Mouse (Mus musculus) limb, embryonic 12.5 days (tissue): Measurements from ENCODE around the gene Plekha7. TPM values are rescaled to one million over a fixed set of nuclear protein-coding genes. Genes with fewer than 3 reads are reported as not detected.

ENCODE experiments used
- ATAC-seq: fragments of 200-750 bp; cut with Nextera tagmentation; 2 replicates; pipeline ENCODE4 v1.8.0; 2017; ENCODE audit warnings: low read depth, moderate TSS enrichment; ENCODE audit not compliant: insufficient number of reproducible peaks, insufficient read depth, low FRiP score, low TSS enrichment
- H3K27ac ChIP-seq: fragments of 300-500 bp; sonication (generic); 2 replicates; pipeline ENCODE4 v1.5.1; 2016; ENCODE audit warnings: mild to moderate bottlenecking, moderate library complexity
- H3K27me3 ChIP-seq: fragments of 300-500 bp; sonication (generic); 2 replicates; pipeline ENCODE4 v1.6.1; 2016; ENCODE audit warnings: mild to moderate bottlenecking, moderate library complexity
- H3K36me3 ChIP-seq: fragments of 300-500 bp; sonication (generic); 2 replicates; pipeline ENCODE4 v1.6.1; 2016; ENCODE audit warnings: mild to moderate bottlenecking, moderate library complexity
- H3K4me1 ChIP-seq: fragments of 300-500 bp; sonication (generic); replicated peaks from 2 replicates; pipeline ENCODE4 v1.6.1; 2016
- H3K4me2 ChIP-seq: fragments of 300-500 bp; sonication (generic); 2 replicates; pipeline ENCODE4 v1.6.1; 2016; ENCODE audit warnings: mild to moderate bottlenecking, moderate library complexity
- H3K4me3 ChIP-seq: fragments of 300-500 bp; sonication (generic); replicated peaks from 2 replicates; pipeline ENCODE4 v1.5.1; 2016; ENCODE audit warnings: mild to moderate bottlenecking
- H3K9ac ChIP-seq: fragments of 300-500 bp; sonication (generic); replicated peaks from 2 replicates; pipeline ENCODE4 v1.6.1; 2016; ENCODE audit warnings: mild to moderate bottlenecking, moderate library complexity
- H3K9me3 ChIP-seq: fragments of 300-500 bp; sonication (generic); 2 replicates; pipeline ENCODE4 v1.6.1; 2016; ENCODE audit warnings: mild to moderate bottlenecking, moderate library complexity
- WGBS: fragments of 180-500 bp; shearing (Covaris S2); methylation state at CpG from one replicate; pipeline ENCODE4 v1.1.7; 2016; 5-methylcytosine and 5-hydroxymethylcytosine counted together
- polyA plus RNA-seq: library from polyadenylated mRNA; unstranded; fragments of >200 nt; fragmentation: Nextera tagmentation; extraction: Ambion mirVana; gene quantifications from 2 replicates; pipeline ENCODE4 v1.2.1, GENCODE M21; 2016

Plekha7 gene
- polyA plus RNA-seq, 1 experiment from 2014 or later, result 8.6 TPM

DNA sequence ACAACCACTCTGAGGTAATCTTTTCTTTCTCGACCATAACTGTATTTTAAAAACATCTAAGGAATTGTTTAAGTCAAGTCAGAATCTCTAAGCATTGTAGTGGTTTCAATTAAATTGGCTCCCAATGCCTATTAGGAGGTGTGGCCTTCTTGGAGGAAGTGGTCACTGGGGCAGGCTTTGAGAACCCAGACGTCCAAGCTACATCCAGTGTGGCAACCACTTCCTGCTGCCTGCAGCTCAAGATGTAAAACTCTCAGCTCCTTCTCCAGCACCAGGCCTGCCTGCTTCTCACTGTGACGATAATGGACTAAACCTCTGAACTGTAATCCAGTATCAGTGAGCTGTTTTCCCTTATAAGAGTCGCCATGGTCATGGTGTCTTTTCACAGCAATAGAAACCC is 158.6 kb downstream of the Plekha7 start:
- no peak for ATAC-seq
- Histone ChIP-seq H3K4me3 (no peak overlapping the region), H3K9ac (no peak overlapping the region), H3K36me3 (no peaks in the 10 kb centered on the region), H3K4me2 (no peak overlapping the region), H3K27me3 (no peaks in the 10 kb centered on the region), H3K4me1 (no peaks in the 10 kb centered on the region), H3K27ac (no peak overlapping the region), H3K9me3 (no peaks in the 10 kb centered on the region)
- WGBS, result 61% methylated on average over 4 of the region's 4 CpGs

- no peaks in the 10 kb centered on the region for H3K9me3 ChIP-seq
- H3K4me3 ChIP-seq, result no peak overlapping the region
- H3K9ac ChIP-seq, result no peak overlapping the region
- H3K4me2 ChIP-seq, result no peak overlapping the region
- H3K4me1 ChIP-seq, result no peaks in the 10 kb centered on the region
- H3K27me3 ChIP-seq, result no peaks in the 10 kb centered on the region
- H3K36me3 ChIP-seq, result no peaks in the 10 kb centered on the region
- ATAC-seq, result no peak
- no peak overlapping the region for H3K27ac ChIP-seq
- 94% methylated on average over 2 of the region's 2 CpGs for WGBS
Measured at GRCm38 (mm10) chr7:116147114-116147513, 161.1 kb downstream of the Plekha7 start.

DNA sequence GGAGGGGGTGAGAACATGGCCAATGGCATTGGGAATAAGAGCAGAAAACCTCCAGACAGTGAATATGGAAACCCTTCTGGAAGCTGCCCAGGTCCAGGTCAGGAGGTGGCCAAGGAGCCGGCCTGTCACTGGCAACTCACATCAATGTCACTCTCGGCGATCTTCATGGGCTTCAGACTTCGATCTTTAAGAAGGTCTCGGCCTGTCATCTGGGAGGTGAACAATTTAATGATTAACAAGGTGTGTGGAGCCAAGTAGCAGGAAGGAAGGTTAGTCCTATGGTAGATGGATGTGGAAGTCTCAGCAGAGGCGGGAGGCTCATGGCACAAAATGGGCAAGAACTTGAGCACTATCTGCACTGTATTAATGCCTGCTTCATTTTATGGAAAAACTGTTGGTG is 163.1 kb downstream of the Plekha7 start:
- Histone ChIP-seq H3K9me3 (no peaks in the 10 kb centered on the region), H3K27me3 (no peaks in the 10 kb centered on the region), H3K27ac (no peak overlapping the region), H3K36me3 (no peaks in the 10 kb centered on the region), H3K4me2 (no peak overlapping the region), H3K4me1 (peaks cover 4% of the 10 kb centered on the region), H3K9ac (no peak overlapping the region), H3K4me3 (no peak overlapping the region)
- WGBS, result 95% methylated on average over 6 of the region's 6 CpGs
- ATAC-seq, result no peak

- no peak for ATAC-seq
- no peaks in the 10 kb centered on the region for H3K9me3 ChIP-seq
- H3K4me2 ChIP-seq, result no peak overlapping the region
- H3K36me3 ChIP-seq, result no peaks in the 10 kb centered on the region
- no peak overlapping the region for H3K27ac ChIP-seq
- 79% methylated on average over 3 of the region's 3 CpGs for WGBS
- no peak overlapping the region for H3K9ac ChIP-seq
- no peaks in the 10 kb centered on the region for H3K27me3 ChIP-seq
- H3K4me3 ChIP-seq, result no peak overlapping the region
- H3K4me1 ChIP-seq, result peaks cover 9% of the 10 kb centered on the region
Measured at GRCm38 (mm10) chr7:116137671-116138070, 170.5 kb downstream of the Plekha7 start.

- Histone ChIP-seq H3K4me2 (no peak overlapping the region), H3K4me1 (peaks cover 14% of the 10 kb centered on the region), H3K27ac (no peak overlapping the region), H3K4me3 (no peak overlapping the region), H3K27me3 (no peaks in the 10 kb centered on the region), H3K9me3 (no peaks in the 10 kb centered on the region), H3K9ac (no peak overlapping the region), H3K36me3 (no peaks in the 10 kb centered on the region)
- 78% methylated on average over 12 of the region's 12 CpGs for WGBS
- ATAC-seq, result no peak
Measured at GRCm38 (mm10) chr7:116137149-116137548, 171.0 kb downstream of the Plekha7 start.

DNA sequence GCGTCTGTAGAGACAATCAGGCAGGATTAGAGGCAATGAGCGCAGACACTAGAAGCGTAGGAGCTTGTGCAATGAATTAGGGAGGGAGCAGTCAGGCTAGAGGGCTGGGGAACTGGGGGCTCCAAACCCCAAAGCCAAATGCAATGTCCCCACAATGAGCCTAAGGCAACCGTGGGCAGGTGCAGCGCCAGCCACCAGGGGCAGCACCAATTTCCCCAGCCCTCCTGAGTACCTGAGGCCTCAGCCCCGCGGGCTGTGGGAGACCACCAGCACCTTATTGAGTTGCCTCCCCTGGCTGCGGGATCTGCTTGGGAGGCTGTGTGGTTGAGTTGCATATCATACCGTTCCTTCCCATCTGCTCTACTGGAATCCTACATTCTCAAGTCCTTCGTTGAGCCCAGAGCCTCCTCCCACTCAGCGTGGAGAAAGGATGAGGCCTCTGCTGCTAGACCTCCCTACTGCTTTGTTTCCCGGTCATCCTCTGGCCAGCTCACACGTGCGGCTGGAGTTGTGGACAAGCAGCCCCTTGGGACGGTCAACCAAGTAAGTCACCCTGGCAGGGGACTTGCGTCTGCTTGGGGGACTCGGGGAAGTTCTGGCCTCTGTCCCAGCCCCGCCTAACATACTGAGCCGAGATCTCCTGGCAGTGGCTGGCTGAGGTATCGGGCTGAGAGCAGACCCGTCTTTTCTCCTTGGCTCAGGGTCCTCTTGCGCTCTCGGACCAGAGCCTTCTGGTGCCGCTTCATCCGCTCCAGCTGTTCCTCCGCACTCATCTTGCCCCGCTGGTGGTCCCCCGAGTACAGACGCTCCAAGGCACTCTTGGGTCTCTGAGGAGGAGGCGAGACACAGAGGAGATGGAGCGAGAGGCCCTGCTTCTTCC is 173.5 kb downstream of the Plekha7 start:
- Histone ChIP-seq H3K9ac (no peak overlapping the region), H3K36me3 (no peaks in the 10 kb centered on the region), H3K27me3 (no peaks in the 10 kb centered on the region), H3K4me1 (peaks cover 6% of the 10 kb centered on the region; the same call in 1 of the 2 replicates), H3K4me3 (no peak overlapping the region), H3K4me2 (no peak overlapping the region), H3K27ac (no peak overlapping the region), H3K9me3 (no peaks in the 10 kb centered on the region)
- 79% methylated on average over 31 of the region's 31 CpGs for WGBS
- no peak for ATAC-seq

DNA sequence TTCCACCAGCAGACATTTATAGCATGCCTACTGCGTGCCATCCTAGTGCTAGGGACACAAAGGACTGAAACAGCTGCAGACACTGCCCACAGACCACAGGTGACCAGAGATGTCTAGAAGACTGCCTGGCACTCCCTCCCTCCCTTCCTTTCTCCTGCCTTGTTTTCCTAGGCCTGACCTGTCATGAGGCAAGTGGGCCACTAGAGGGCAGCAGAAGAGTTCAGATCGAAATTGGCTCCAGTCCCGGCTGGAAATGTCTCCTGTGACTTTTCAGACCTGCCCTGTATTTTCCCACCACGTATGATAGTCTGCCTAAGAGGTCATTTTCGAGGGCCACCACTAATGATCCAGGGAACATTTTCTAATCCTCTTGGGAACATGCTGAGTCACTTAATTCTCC is 176.1 kb downstream of the Plekha7 start:
- 4% methylated on average over 5 of the region's 5 CpGs for WGBS
- no peak for ATAC-seq
- no peak overlapping the region for H3K4me3 ChIP-seq
- H3K4me2 ChIP-seq, result no peak overlapping the region
- H3K9ac ChIP-seq, result no peak overlapping the region
- no peak overlapping the region for H3K27ac ChIP-seq
- H3K27me3 ChIP-seq, result no peaks in the 10 kb centered on the region
- no peaks in the 10 kb centered on the region for H3K9me3 ChIP-seq
- peaks cover 5% of the 10 kb centered on the region; the same call in 1 of the 2 replicates for H3K4me1 ChIP-seq
- no peaks in the 10 kb centered on the region for H3K36me3 ChIP-seq

DNA sequence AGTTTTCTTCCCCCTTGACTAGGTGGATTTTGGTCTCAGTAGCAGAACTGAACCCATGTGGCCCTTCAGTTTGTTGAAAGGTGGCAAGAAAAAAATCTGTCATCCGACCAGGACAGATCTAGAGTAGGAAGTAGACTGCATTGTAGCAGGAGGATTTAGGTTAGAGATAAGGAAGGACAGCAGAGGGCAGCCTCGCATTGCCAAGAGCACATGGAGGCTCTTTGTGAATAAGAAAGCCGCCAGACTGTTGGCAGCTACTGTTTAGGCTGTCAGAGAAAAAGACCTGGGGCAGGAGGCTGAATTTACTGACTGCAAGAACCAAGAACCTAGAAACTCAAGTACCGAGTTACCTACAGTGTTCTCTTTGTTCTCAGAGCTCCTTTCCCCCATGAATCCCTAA is 176.8 kb downstream of the Plekha7 start:
- Histone ChIP-seq H3K27ac (no peak overlapping the region), H3K4me1 (peaks cover 5% of the 10 kb centered on the region; the same call in 1 of the 2 replicates), H3K4me2 (no peak overlapping the region), H3K27me3 (no peaks in the 10 kb centered on the region), H3K4me3 (no peak overlapping the region), H3K9me3 (no peaks in the 10 kb centered on the region), H3K36me3 (no peaks in the 10 kb centered on the region), H3K9ac (no peak overlapping the region)
- ATAC-seq, result no peak
- WGBS, result 24% methylated on average over 4 of the region's 4 CpGs

DNA sequence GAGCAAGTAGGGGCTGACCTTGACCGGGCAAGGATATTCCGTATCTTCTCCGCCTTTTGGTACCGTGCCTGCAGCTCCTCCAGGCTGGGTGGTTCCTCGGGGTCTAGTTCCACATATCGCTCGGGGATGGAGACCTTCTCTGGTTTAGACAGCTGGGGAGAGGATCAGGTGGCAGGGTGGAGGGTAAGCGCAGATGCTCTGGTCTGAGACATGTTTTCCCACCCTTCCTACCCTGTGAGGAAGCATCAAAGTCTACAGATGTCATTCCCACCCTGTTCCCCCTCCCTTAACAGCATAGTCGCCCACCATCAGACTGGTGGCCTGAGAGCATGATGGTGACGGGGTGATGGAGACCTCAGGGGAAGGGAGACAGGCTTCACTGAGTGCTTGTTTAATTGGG is 178.8 kb downstream of the Plekha7 start:
- no peak overlapping the region for H3K4me3 ChIP-seq
- no peak overlapping the region for H3K9ac ChIP-seq
- no peaks in the 10 kb centered on the region for H3K27me3 ChIP-seq
- no peaks in the 10 kb centered on the region for H3K36me3 ChIP-seq
- H3K4me1 ChIP-seq, result peaks cover 11% of the 10 kb centered on the region
- ATAC-seq, result no peak
- 90% methylated on average over 10 of the region's 10 CpGs for WGBS
- no peak overlapping the region for H3K27ac ChIP-seq
- H3K4me2 ChIP-seq, result no peak overlapping the region
- no peaks in the 10 kb centered on the region for H3K9me3 ChIP-seq

DNA sequence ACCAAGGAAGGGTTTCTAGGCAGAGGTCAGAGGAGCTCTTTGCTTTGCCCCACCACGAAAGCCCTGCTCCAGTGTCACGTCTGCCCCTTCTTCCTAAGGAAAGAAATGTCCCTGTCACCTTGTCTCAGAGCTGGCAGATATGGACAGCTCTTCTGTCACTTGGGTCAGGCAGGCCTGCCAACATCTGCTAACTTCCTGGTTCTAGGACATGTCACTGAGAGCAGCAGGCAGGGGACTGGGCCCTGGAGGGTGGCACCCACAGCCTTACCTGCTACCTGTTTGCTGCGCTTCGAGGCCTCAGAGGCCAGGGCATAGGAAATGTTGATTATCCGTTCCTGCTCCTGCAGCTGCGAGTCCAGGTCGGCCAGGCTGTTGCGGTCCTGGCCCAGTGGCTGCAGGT is 179.9 kb downstream of the Plekha7 start:
- peaks cover 17% of the 10 kb centered on the region for H3K4me1 ChIP-seq
- ATAC-seq, result no peak
- no peak overlapping the region for H3K9ac ChIP-seq
- H3K9me3 ChIP-seq, result no peaks in the 10 kb centered on the region
- no peak overlapping the region for H3K4me3 ChIP-seq
- no peaks in the 10 kb centered on the region for H3K36me3 ChIP-seq
- H3K27me3 ChIP-seq, result no peaks in the 10 kb centered on the region
- no peak overlapping the region for H3K4me2 ChIP-seq
- WGBS, result 91% methylated on average over 8 of the region's 8 CpGs
- H3K27ac ChIP-seq, result no peak overlapping the region

- H3K4me3 ChIP-seq, result no peak overlapping the region
- no peaks in the 10 kb centered on the region for H3K36me3 ChIP-seq
- H3K27me3 ChIP-seq, result no peaks in the 10 kb centered on the region
- H3K9me3 ChIP-seq, result no peaks in the 10 kb centered on the region
- no peak for ATAC-seq
- H3K4me2 ChIP-seq, result no peak overlapping the region
- WGBS, result 70% methylated on average over 2 of the region's 2 CpGs
- peaks cover 12% of the 10 kb centered on the region for H3K4me1 ChIP-seq
- 0 out of 2 replicates have a peak overlapping the region, but pooled peaks have one; percentile 8 for H3K9ac ChIP-seq
- H3K27ac ChIP-seq, result no peak overlapping the region
Measured at GRCm38 (mm10) chr7:116127052-116127451, 181.1 kb downstream of the Plekha7 start.

DNA sequence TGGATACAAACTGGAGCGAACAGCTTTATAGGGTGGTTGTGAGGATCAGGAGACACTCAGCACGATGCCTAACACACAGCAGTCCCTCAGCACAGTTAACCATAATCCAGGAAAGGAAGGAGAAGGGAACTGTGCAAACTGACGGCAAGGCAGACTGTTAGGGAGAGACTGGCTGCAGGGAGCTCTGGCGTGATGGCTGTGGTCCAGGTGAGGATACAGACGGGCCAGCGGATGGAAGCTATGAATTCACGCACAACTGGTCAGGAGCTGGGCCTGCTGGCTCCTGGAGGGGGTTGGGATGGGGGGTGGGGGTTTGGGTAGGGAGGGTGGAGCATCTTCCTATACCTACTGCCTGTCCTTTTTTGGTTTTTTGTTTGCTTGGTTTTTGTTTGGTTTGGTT is 182.5 kb downstream of the Plekha7 start:
- H3K9ac ChIP-seq, result no peak overlapping the region
- peaks cover 17% of the 10 kb centered on the region for H3K4me1 ChIP-seq
- WGBS, result 66% methylated on average over 7 of the region's 7 CpGs
- H3K36me3 ChIP-seq, result no peaks in the 10 kb centered on the region
- no peak overlapping the region for H3K27ac ChIP-seq
- H3K4me2 ChIP-seq, result no peak overlapping the region
- H3K9me3 ChIP-seq, result no peaks in the 10 kb centered on the region
- no peak for ATAC-seq
- H3K27me3 ChIP-seq, result no peaks in the 10 kb centered on the region
- no peak overlapping the region for H3K4me3 ChIP-seq
